Mouse (Mus musculus): Measurements from ENCODE around the gene Knstrn.

- no peak for TF ChIP-seq CTCF (IDR thresholded peaks at IDR 0.05; ENCODE audit: borderline replicate concordance, insufficient read depth, low read length)
- no peak for TF ChIP-seq POLR2A (IDR thresholded peaks at IDR 0.05; ENCODE audit: low read depth, low read length)
Observed at GRCm38 (mm10) chr2:118873890-118874430, 60.2 kb downstream of the Knstrn start.

Data from embryonic fibroblast, embryonic 13.5 days (primary cell).